Mouse (Mus musculus) 3T3-L1 (cell line): ENCODE data around the gene Capn15.

Source experiments
- DNase-seq: peaks from one replicate; pipeline ENCODE4 v3.0.0-alpha.2; 2015; ENCODE audit warnings: low read depth, low spot score

The Capn15 gene

GRCm38 (mm10) chr17:25955736-25956135 lies 29.9 kb downstream of the Capn15 start:
- DNase-seq = no peak

- no peak for DNase-seq
These were observed 30.9 kb downstream of the Capn15 start for GRCm38 (mm10) chr17:25954671-25955070.

GRCm38 (mm10) chr17:25953161-25953560 lies 32.4 kb downstream of the Capn15 start:
- DNase-seq = no peak

- no peak for DNase-seq
These were observed 33.6 kb downstream of the Capn15 start, which contains the start of gene A930017K11Rik for GRCm38 (mm10) chr17:25951803-25952623. Gene A930017K11Rik, minus strand, starts transcription at chr17:25952565.

- DNase-seq = no peak
These were observed 34.3 kb downstream of the Capn15 start for GRCm38 (mm10) chr17:25951225-25951802.

- DNase-seq = no peak
These were observed 34.9 kb downstream of the Capn15 start for GRCm38 (mm10) chr17:25950706-25951105.

GRCm38 (mm10) chr17:25949981-25950380 lies 35.6 kb downstream of the Capn15 start:
- no peak for DNase-seq

- DNase-seq = no peak
These were observed 37.5 kb downstream of the Capn15 start for GRCm38 (mm10) chr17:25948051-25948450.

GRCm38 (mm10) chr17:25947576-25947975 lies 38.0 kb downstream of the Capn15 start:
- no peak for DNase-seq

GRCm38 (mm10) chr17:25946891-25947290 lies 38.7 kb downstream of the Capn15 start:
- no peak for DNase-seq

GRCm38 (mm10) chr17:25946349-25946748 lies 39.2 kb downstream of the Capn15 start:
- DNase-seq = no peak

GRCm38 (mm10) chr17:25945517-25946155 lies 40.0 kb downstream of the Capn15 start:
- DNase-seq = no peak

GRCm38 (mm10) chr17:25944366-25945163 lies 41.0 kb downstream of the Capn15 start, which contains the start of the genes Pigq and Nhlrc4:
Gene Pigq, minus strand, starts transcription at chr17:25944936.
Gene Nhlrc4, minus strand, starts transcription at chr17:25944961.
- no peak for DNase-seq

- DNase-seq = no peak
These were observed 41.8 kb downstream of the Capn15 start for GRCm38 (mm10) chr17:25943769-25944168.

GRCm38 (mm10) chr17:25943221-25943620 lies 42.4 kb downstream of the Capn15 start:
- no peak for DNase-seq

- DNase-seq = no peak
These were observed 42.9 kb downstream of the Capn15 start for GRCm38 (mm10) chr17:25942597-25943151.

GRCm38 (mm10) chr17:25941511-25942241 lies 43.9 kb downstream of the Capn15 start:
- DNase-seq = peak; percentile 71

- no peak for DNase-seq
These were observed 51.1 kb downstream of the Capn15 start for GRCm38 (mm10) chr17:25934526-25934925.

- DNase-seq = peak; percentile 20
These were observed 60.2 kb downstream of the Capn15 start for GRCm38 (mm10) chr17:25925348-25925747.

GRCm38 (mm10) chr17:25922120-25922519 lies 63.5 kb downstream of the Capn15 start:
- DNase-seq = peak; percentile 75
